Mouse (Mus musculus) liver (tissue): Measurements from ENCODE around the gene Unc13d.

Experiments used
- DNase-seq: peaks from one replicate; pipeline ENCODE4 v3.0.0-alpha.2; 2020; ENCODE audit warnings: mixed read lengths

Unc13d gene

GRCm38 (mm10) chr11:116077446-116078204 is at the start of gene Unc13d:
Unc13d (minus strand) TSS chr11:116077961.
- peak; percentile 91 for DNase-seq

GRCm38 (mm10) chr11:116126261-116126660 is 48.5 kb upstream of the Unc13d start:
- peak; percentile 3 for DNase-seq

- DNase-seq = peak; percentile 2
Measured at GRCm38 (mm10) chr11:116121731-116122245, 44.0 kb upstream of the Unc13d start.

GRCm38 (mm10) chr11:116117819-116118218 is 40.1 kb upstream of the Unc13d start:
- no peak for DNase-seq

- no peak for DNase-seq
Measured at GRCm38 (mm10) chr11:116117241-116117640, 39.5 kb upstream of the Unc13d start.

GRCm38 (mm10) chr11:116111611-116112203 is 33.9 kb upstream of the Unc13d start:
- DNase-seq = no peak

GRCm38 (mm10) chr11:116111067-116111466 is 33.3 kb upstream of the Unc13d start:
- no peak for DNase-seq

GRCm38 (mm10) chr11:116110540-116110939 is 32.8 kb upstream of the Unc13d start:
- DNase-seq = peak; percentile 6

- DNase-seq = peak; percentile 38
Measured at GRCm38 (mm10) chr11:116110131-116110530, 32.4 kb upstream of the Unc13d start.

GRCm38 (mm10) chr11:116109441-116110081 is 31.8 kb upstream of the Unc13d start:
- DNase-seq = peak; percentile 23

- no peak for DNase-seq
Measured at GRCm38 (mm10) chr11:116108464-116109137, 30.8 kb upstream of the Unc13d start.

- no peak for DNase-seq
Measured at GRCm38 (mm10) chr11:116107777-116108285, 30.1 kb upstream of the Unc13d start.

- no peak for DNase-seq
Measured at GRCm38 (mm10) chr11:116106963-116107776, 29.4 kb upstream of the Unc13d start.

GRCm38 (mm10) chr11:116106154-116106962 is 28.6 kb upstream of the Unc13d start:
- peak; percentile 59 for DNase-seq

- DNase-seq = no peak
Measured at GRCm38 (mm10) chr11:116105065-116105464, 27.3 kb upstream of the Unc13d start.

GRCm38 (mm10) chr11:116104006-116104646 is 26.4 kb upstream of the Unc13d start:
- DNase-seq = peak; percentile 63

GRCm38 (mm10) chr11:116103572-116103971 is 25.8 kb upstream of the Unc13d start:
- DNase-seq = no peak

- no peak for DNase-seq
Measured at GRCm38 (mm10) chr11:116102472-116102871, 24.7 kb upstream of the Unc13d start.

GRCm38 (mm10) chr11:116101931-116102381 is 24.2 kb upstream of the Unc13d start:
- DNase-seq = no peak

- DNase-seq = no peak
Measured at GRCm38 (mm10) chr11:116100839-116101238, 23.1 kb upstream of the Unc13d start.
